Mouse (Mus musculus) stomach, embryonic 15.5 days (tissue): Measurements from ENCODE around the gene Dnah2. TPM values are rescaled to one million over a fixed set of nuclear protein-coding genes. Genes with fewer than 3 reads are reported as not detected.

Experiments
- ATAC-seq: fragments of 200-750 bp; cut with Nextera tagmentation; 2 replicates; pipeline ENCODE4 v1.8.0; 2017; ENCODE audit warnings: low read depth, moderate number of reproducible peaks, moderate TSS enrichment; ENCODE audit not compliant: insufficient read depth, low FRiP score
- H3K27ac ChIP-seq: fragments of 300-500 bp; sonication (generic); 2 replicates; pipeline ENCODE4 v1.5.1; 2015; ENCODE audit warnings: mild to moderate bottlenecking, inconsistent platforms
- H3K27me3 ChIP-seq: fragments of 300-500 bp; sonication (generic); replicated peaks from 2 replicates; pipeline ENCODE4 v1.6.1; 2015; ENCODE audit warnings: inconsistent platforms
- H3K36me3 ChIP-seq: fragments of 300-500 bp; sonication (generic); 2 replicates; pipeline ENCODE4 v1.6.1; 2015; ENCODE audit warnings: inconsistent platforms
- H3K4me1 ChIP-seq: fragments of 300-500 bp; sonication (generic); 2 replicates; pipeline ENCODE4 v1.6.1; 2015; ENCODE audit warnings: inconsistent platforms
- H3K4me2 ChIP-seq: fragments of 300-500 bp; sonication (generic); 2 replicates; pipeline ENCODE4 v1.6.1; 2015; ENCODE audit warnings: mild to moderate bottlenecking, inconsistent platforms
- H3K4me3 ChIP-seq: fragments of 300-500 bp; sonication (generic); replicated peaks from 2 replicates; pipeline ENCODE4 v1.5.1; 2015; ENCODE audit warnings: inconsistent platforms
- H3K9ac ChIP-seq: fragments of 300-500 bp; sonication (generic); 2 replicates; pipeline ENCODE4 v1.6.1; 2015; ENCODE audit warnings: inconsistent platforms
- H3K9me3 ChIP-seq: fragments of 300-500 bp; sonication (generic); 2 replicates; pipeline ENCODE4 v1.6.1; 2016; ENCODE audit warnings: inconsistent platforms
- WGBS: fragments of 180-500 bp; shearing (Covaris S2); methylation state at CpG from one replicate; pipeline ENCODE4 v1.1.7; 2015; 5-methylcytosine and 5-hydroxymethylcytosine counted together
- polyA plus RNA-seq: library from polyadenylated mRNA; unstranded; fragments of >200 nt; fragmentation: Nextera tagmentation; extraction: Ambion mirVana; gene quantifications from 2 replicates; pipeline ENCODE4 v1.2.1, GENCODE M21; 2015

Dnah2 gene
- polyA plus RNA-seq, 1 experiment from 2014 or later: 0.81 TPM

DNA sequence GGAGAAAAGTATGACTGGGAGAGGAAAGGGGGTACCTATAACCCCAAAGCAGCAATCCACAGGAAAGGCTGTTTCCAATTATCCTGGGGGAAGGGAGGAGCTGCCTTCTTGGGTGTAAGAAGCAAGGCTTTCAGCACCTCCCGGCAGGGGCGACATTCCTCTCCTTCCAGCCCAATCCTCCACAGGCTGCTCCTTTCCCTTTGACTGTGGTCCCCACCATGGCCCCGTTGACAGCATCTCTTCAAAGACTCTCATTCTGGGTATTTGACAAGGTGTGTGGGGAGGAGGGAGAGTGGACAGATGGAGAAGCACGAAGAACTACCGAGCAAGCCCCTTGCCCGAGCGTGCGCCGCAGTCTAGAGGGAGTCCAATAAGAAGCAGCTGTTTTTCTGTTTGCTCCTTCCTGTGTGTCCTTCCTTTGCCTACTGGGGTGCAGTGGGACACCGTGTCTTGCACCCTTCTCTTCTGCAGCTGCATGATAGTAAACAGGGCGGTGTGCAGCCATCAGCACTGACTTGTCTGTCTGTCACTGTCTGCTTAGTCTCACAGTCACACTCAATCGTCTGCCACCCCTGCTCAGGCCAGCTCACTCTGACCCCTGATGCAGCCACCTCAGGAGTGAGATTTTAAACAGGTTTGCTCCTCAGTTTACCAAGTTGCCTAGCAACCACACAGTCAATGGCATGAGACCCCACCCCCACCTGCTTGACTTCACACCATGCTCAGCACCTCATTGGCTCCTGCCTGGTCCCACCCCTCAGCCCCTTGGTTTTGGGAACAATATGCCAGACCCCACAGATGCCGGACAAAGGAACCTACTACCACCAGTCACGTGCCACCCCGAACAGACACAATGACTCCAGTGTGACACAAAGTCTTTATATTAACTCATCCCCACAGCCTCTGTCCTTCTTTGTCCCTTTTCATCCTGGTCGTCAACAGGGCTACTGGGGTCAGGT lies 12.3 kb upstream of the Dnah2 start:
- Histone ChIP-seq H3K27ac (no peak overlapping the region), H3K9ac (no peak overlapping the region), H3K27me3 (no peaks in the 10 kb centered on the region), H3K36me3 (peaks cover 14% of the 10 kb centered on the region; the same call in 1 of the 2 replicates), H3K9me3 (no peaks in the 10 kb centered on the region), H3K4me3 (no peak overlapping the region), H3K4me2 (peak overlapping the region; percentile 94), H3K4me1 (peaks cover 26% of the 10 kb centered on the region)
- 37% methylated on average over 16 of the region's 16 CpGs for WGBS
- no peak for ATAC-seq

DNA sequence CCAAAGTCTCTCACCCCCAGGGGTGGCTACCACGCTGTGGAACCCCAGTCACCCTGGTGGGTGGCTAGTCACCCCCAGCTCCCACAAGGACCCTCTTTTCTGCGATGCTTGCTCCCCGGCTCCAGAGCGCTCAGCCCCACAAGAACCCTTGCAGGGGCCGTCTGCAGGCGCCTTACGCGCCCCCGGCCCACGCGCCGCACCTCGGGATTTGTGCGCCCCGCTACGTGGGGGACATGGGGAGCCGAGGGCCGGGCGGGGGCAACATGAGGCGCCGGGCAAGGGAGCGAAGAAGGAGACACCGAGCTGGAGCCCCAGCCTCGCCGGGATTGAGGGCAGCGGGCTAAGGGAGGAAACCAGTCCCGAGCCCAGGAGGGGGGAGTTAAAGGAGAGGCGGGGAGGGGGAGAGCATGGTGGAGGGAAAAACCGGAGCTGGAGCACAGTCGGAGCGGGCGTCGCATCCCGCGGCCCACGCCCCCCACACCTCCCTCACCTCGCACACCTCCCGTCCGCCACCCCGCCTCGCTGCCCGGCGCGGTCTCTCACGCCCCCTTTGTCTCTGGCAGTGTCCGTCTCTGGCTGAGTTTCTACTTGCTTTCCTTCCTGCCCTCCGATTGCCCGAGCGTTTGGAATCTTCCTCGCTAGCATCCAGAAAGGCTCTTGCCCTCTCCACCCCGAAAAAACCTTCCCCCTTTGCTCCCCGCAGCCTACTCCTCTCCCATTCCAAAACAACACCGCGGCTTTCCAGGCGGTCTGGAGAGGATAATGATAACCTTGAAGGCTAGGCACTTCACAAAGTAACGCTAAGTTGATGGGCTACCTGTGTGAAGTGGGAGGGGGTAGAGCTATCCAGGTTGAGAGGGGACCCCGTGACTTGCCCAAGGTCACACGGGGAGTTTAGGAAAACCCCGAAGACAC lies 11.2 kb upstream of the Dnah2 start, which contains the start of gene Efnb3:
Gene Efnb3, minus strand, starts transcription at position 355 of the 915 bp plus-strand sequence.
- Histone ChIP-seq H3K4me3 (peak within 1 kb of the TSS; percentile 59), H3K4me1 (peaks cover 26% of the 10 kb centered on the region), H3K9me3 (no peaks in the 10 kb centered on the region), H3K9ac (peak within 1 kb of the TSS; percentile 66), H3K4me2 (peak within 1 kb of the TSS; percentile 94), H3K27me3 (no peaks in the 10 kb centered on the region), H3K27ac (peak within 1 kb of the TSS; percentile 4; the same call in 1 of the 2 replicates), H3K36me3 (peaks cover 10% of the 10 kb centered on the region; the same call in 1 of the 2 replicates)
- WGBS: 4% methylated on average over 55 of the region's 59 CpGs
- ATAC-seq: no peak

DNA sequence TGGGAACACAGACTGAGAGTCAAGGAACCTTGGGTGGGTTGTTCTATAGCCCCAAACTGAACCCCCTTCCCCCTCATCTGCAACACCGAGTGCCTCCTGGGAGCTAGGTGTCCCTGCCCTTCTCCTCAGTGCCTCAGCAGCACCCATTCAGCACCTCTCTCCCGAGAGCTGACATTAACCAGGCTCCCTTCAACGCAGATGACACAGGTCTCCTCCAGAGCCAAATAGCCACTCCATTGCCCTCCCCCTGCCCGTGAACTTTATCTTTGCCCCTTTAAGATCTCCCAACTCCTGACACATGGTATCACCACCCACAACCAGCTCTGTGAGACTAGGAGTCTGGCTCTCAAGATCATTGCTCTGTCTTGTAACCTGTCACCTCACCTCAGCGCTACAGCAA lies 10.3 kb upstream of the Dnah2 start:
- Histone ChIP-seq H3K9me3 (no peaks in the 10 kb centered on the region), H3K36me3 (peaks cover 10% of the 10 kb centered on the region; the same call in 1 of the 2 replicates), H3K27me3 (no peaks in the 10 kb centered on the region), H3K4me2 (peak overlapping the region; percentile 94), H3K9ac (no peak overlapping the region), H3K27ac (no peak overlapping the region), H3K4me1 (peaks cover 26% of the 10 kb centered on the region), H3K4me3 (peak overlapping the region; percentile 59)
- WGBS: 14% methylated on average over 5 of the region's 5 CpGs
- ATAC-seq: no peak

DNA sequence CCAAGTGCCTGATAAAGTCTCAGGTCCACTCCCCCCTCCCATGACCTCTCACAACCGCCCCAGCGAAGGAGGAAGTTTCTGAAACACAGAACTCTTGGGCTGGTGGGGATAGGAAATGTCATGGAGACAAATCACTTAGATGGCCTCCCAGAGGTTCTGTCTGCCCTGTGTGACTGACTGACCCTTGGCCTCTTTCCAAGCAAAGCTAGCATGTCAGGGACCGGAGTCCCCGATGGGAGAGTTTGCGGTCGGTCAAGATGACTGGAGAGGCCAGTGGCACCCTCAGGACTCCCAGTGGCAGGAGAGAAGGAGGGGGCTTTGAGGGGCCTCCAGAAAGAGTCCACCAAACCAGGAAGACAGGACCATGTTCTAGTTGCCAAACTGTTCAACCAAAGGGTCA lies 9.8 kb upstream of the Dnah2 start:
- Histone ChIP-seq H3K4me1 (peaks cover 26% of the 10 kb centered on the region), H3K36me3 (peaks cover 10% of the 10 kb centered on the region; the same call in 1 of the 2 replicates), H3K27me3 (no peaks in the 10 kb centered on the region), H3K4me3 (peak overlapping the region; percentile 59), H3K9ac (no peak overlapping the region), H3K4me2 (peak overlapping the region; percentile 94), H3K9me3 (no peaks in the 10 kb centered on the region), H3K27ac (no peak overlapping the region)
- ATAC-seq: no peak
- 21% methylated on average over 6 of the region's 6 CpGs for WGBS

DNA sequence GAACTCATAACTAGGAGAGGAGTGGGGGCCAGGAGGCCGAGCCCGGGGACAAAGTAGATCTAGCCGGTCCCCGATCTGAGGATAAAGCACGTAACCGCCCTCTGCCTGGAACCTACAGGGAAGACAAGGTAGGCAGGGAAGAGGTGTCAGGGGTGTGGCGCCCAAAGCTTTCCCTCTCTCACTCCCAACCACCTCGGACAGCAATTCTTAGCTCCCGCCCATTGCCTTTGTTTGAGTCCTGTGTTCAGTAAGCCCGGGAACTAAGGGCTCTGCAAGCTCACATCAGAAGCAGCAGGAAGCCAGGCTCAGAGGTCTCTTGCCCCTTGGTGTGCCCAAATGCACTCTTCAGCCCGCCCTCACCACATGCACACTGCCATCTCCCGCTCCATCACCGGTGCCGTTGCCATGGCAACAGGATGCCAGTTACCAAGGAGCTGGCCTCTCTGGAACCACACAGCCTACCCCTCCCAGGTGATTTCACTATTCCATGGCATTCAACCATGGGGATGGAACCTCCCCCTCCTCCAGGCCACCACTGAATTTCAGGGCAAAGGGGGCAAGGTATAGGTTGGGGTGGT lies 8.6 kb upstream of the Dnah2 start:
- Histone ChIP-seq H3K27ac (no peak overlapping the region), H3K4me1 (peaks cover 26% of the 10 kb centered on the region), H3K9ac (no peak overlapping the region), H3K27me3 (0 out of 2 replicates have a peak, but pooled peaks cover 3% of the 10 kb centered on the region), H3K9me3 (no peaks in the 10 kb centered on the region), H3K4me3 (no peak overlapping the region), H3K36me3 (peaks cover 7% of the 10 kb centered on the region; the same call in 1 of the 2 replicates), H3K4me2 (no peak overlapping the region)
- 45% methylated on average over 14 of the region's 14 CpGs for WGBS
- ATAC-seq: no peak

DNA sequence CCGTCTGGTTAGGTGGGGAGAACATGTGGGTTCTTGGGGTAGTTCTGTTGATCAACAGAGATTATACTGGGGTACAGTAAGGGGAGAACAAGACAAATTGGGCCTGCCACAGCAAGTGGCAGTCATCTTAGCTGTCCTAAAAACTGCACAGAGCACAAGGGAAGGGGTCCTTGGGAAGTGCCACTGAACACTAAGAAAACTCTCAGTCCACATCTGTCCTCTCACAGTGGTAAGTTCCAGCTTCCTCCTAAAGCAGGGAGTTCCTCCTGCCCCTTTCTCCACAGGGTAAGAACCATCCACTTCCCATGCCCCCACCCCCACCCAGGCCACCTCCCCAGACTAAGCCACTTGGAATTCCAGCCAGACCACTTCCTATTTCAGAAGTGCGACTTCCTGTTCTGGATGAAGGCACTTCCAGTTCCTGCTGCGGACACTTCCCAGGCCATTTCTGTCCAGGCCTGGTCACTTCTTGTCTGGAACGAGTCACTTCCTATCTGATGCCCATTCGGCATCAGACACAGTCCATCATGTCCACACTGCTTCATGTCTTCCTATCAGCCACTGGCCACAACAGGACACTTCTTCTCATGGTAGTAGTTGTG lies 5.7 kb upstream of the Dnah2 start:
- no peaks in the 10 kb centered on the region for H3K36me3 ChIP-seq
- ATAC-seq: no peak
- H3K4me1 ChIP-seq: peaks cover 13% of the 10 kb centered on the region
- no peaks in the 10 kb centered on the region for H3K9me3 ChIP-seq
- no peak overlapping the region for H3K27ac ChIP-seq
- no peak overlapping the region for H3K4me3 ChIP-seq
- H3K9ac ChIP-seq: no peak overlapping the region
- H3K4me2 ChIP-seq: no peak overlapping the region
- 77% methylated on average over 5 of the region's 5 CpGs for whole genome bisulfite sequencing
- 0 out of 2 replicates have a peak, but pooled peaks cover 3% of the 10 kb centered on the region for H3K27me3 ChIP-seq

DNA sequence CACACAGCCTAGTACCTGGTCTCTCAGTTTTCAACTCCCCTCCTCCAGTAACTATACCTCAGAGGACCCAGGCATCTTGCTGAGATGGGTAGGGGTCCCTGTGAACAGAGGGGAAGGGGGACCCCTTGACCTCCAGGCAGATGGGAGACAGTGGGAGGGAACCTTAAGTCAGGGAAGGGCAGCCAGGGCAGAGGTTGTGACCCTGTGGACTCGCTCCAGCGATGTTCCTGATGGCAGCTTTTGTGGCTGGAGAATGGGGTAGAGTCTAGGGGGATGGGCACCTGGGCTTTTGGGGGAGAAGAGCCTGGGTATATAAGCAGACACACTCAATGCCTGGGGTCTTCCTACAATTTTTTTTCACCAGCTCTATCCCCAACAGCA lies 4.4 kb upstream of the Dnah2 start:
- Histone ChIP-seq H3K4me1 (peaks cover 2% of the 10 kb centered on the region; the same call in 1 of the 2 replicates), H3K9me3 (no peaks in the 10 kb centered on the region), H3K4me2 (no peak overlapping the region), H3K27ac (no peak overlapping the region), H3K27me3 (0 out of 2 replicates have a peak, but pooled peaks cover 3% of the 10 kb centered on the region), H3K4me3 (no peak overlapping the region), H3K36me3 (no peaks in the 10 kb centered on the region), H3K9ac (no peak overlapping the region)
- no peak for ATAC-seq
- 20% methylated on average over 2 of the region's 2 CpGs for WGBS

DNA sequence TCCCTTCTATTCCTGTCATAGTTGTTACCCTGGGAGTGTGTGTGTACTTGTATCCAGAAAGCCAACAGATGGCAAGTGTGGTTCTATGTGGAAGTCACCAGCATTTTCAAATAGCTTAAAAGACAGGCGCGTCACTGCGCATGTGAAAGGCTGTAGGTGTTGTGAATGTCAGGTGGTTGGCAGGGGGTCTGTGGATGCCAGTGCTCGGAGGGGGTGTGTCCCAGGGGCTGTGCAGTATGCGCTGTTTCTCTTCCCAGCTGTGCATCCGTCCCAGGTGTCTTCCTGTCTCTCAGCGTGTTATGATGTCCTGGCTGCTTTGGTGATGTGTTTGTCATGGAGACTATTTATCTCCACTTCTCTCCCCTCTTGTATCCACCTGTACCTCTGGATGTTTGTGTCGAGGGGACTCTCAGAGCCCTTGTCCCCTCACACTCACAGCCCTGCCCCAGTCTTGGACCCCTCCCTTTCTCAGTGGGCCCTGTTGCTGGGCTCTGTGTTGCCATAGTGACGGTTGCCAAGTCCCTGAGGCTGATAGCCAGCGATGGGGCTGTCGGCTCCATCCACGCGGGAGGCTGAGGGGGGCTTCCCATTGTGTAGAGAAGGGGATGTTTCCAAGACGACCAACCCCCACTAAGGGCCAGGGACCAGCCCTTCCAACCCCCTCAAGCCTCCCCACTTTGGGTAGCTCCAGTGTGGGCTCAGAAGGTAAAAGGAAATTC lies 3.9 kb upstream of the Dnah2 start:
- Histone ChIP-seq H3K27ac (no peak overlapping the region), H3K4me1 (peaks cover 5% of the 10 kb centered on the region; the same call in 1 of the 2 replicates), H3K27me3 (0 out of 2 replicates have a peak, but pooled peaks cover 3% of the 10 kb centered on the region), H3K4me3 (no peak overlapping the region), H3K9me3 (no peaks in the 10 kb centered on the region), H3K36me3 (no peaks in the 10 kb centered on the region), H3K4me2 (no peak overlapping the region), H3K9ac (no peak overlapping the region)
- no peak for ATAC-seq
- WGBS: 25% methylated on average over 14 of the region's 14 CpGs

DNA sequence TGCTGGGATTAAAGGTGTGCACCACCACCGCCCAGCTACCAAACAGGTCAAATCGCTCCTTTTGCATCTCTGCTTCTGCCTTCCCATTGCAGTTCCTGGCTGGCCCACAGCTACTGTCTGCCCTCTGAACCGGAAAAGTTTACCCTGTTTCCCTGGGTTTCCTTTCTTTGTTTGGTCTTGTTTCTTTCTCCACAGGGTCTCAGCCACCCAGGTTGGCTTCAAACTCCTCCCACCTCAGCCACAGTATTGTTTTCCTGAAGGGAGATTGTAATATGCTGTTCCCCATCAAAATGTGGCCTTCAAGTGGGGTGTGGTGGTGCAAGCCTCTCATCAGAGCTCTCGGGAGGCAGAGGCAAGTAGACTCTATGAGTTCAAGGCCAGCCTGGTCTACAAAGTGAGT lies 2.4 kb upstream of the Dnah2 start:
- Histone ChIP-seq H3K9me3 (no peaks in the 10 kb centered on the region), H3K27ac (no peak overlapping the region), H3K27me3 (0 out of 2 replicates have a peak, but pooled peaks cover 3% of the 10 kb centered on the region), H3K4me2 (no peak overlapping the region), H3K36me3 (no peaks in the 10 kb centered on the region), H3K9ac (no peak overlapping the region), H3K4me3 (no peak overlapping the region), H3K4me1 (peaks cover 18% of the 10 kb centered on the region)
- no peak for ATAC-seq
- WGBS: 67% methylated on average over 4 of the region's 4 CpGs

DNA sequence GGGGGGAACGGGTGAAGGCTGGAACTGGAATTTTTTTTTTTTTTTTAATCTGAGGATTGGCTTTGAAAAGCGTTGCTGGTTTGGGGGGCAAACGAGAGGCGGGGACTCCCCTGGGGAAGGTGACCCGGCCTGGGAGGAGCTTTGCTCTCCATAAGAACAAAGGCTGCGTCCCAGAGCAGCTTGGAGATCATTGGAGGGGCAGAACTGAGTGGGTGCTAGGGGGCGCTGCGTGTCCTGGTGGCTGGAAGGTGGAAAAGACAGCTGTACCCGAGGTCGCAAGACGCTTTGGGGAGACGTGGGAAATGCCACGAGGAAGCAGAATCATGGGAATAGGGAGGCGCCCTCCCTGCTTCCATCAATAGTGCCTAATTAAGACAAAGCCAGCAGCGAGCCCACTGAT lies 1.8 kb downstream of the Dnah2 start:
- H3K4me3 ChIP-seq: peak overlapping the region; percentile 54

More for the DNA sequence above, 1.8 kb downstream of the Dnah2 start:
- WGBS: 4% methylated on average over 15 of the region's 15 CpGs
- no peaks in the 10 kb centered on the region for H3K27me3 ChIP-seq
- H3K9me3 ChIP-seq: no peaks in the 10 kb centered on the region
- no peak for ATAC-seq
- peak overlapping the region; percentile 90 for H3K27ac ChIP-seq
- H3K4me2 ChIP-seq: peak overlapping the region; percentile 95
- peak overlapping the region; percentile 64 for H3K9ac ChIP-seq
- H3K36me3 ChIP-seq: no peaks in the 10 kb centered on the region
- peaks cover 24% of the 10 kb centered on the region for H3K4me1 ChIP-seq
